Mouse (Mus musculus) limb, embryonic 13.5 days (tissue): ENCODE results near the gene Enc1. TPM values are rescaled to one million over a fixed set of nuclear protein-coding genes. Genes with fewer than 3 reads are reported as not detected.

Source experiments
- ATAC-seq: fragments of 200-750 bp; cut with Nextera tagmentation; 2 replicates; pipeline ENCODE4 v1.8.0; 2017; ENCODE audit warnings: low read depth, moderate number of reproducible peaks, moderate TSS enrichment; ENCODE audit not compliant: low FRiP score
- H3K27ac ChIP-seq: fragments of 300-500 bp; sonication (generic); 2 replicates; pipeline ENCODE4 v1.5.1; 2015; ENCODE audit warnings: inconsistent platforms, mild to moderate bottlenecking, moderate library complexity
- H3K27me3 ChIP-seq: fragments of 300-500 bp; sonication (generic); 2 replicates; pipeline ENCODE4 v1.6.1; 2015; ENCODE audit warnings: mild to moderate bottlenecking, inconsistent platforms
- H3K36me3 ChIP-seq: fragments of 300-500 bp; sonication (generic); 2 replicates; pipeline ENCODE4 v1.6.1; 2015; ENCODE audit warnings: inconsistent platforms, mild to moderate bottlenecking, moderate library complexity
- H3K4me1 ChIP-seq: fragments of 300-500 bp; sonication (generic); 2 replicates; pipeline ENCODE4 v1.6.1; 2015; ENCODE audit warnings: inconsistent platforms
- H3K4me2 ChIP-seq: fragments of 300-500 bp; sonication (generic); replicated peaks from 2 replicates; pipeline ENCODE4 v1.6.1; 2015; ENCODE audit warnings: inconsistent platforms, mild to moderate bottlenecking, moderate library complexity
- H3K4me3 ChIP-seq: fragments of 300-500 bp; sonication (generic); 2 replicates; pipeline ENCODE4 v1.5.1; 2015; ENCODE audit warnings: moderate library complexity, mild to moderate bottlenecking, inconsistent platforms
- H3K9ac ChIP-seq: fragments of 300-500 bp; sonication (generic); 2 replicates; pipeline ENCODE4 v1.6.1; 2015; ENCODE audit warnings: mild to moderate bottlenecking, inconsistent platforms
- H3K9me3 ChIP-seq: fragments of 300-500 bp; sonication (generic); 2 replicates; pipeline ENCODE4 v1.6.1; 2016; ENCODE audit warnings: inconsistent platforms
- WGBS: fragments of 180-500 bp; shearing (Covaris S2); methylation state at CpG from one replicate; pipeline ENCODE4 v1.1.7; 2015; 5-methylcytosine and 5-hydroxymethylcytosine counted together
- polyA plus RNA-seq: library from polyadenylated mRNA; unstranded; fragments of >200 nt; fragmentation: Nextera tagmentation; extraction: Ambion mirVana; gene quantifications from 2 replicates; pipeline ENCODE4 v1.2.1, GENCODE M21; 2015

Gene Enc1
- polyA plus RNA-seq, 1 experiment from 2014 or later: 8.2 TPM

DNA sequence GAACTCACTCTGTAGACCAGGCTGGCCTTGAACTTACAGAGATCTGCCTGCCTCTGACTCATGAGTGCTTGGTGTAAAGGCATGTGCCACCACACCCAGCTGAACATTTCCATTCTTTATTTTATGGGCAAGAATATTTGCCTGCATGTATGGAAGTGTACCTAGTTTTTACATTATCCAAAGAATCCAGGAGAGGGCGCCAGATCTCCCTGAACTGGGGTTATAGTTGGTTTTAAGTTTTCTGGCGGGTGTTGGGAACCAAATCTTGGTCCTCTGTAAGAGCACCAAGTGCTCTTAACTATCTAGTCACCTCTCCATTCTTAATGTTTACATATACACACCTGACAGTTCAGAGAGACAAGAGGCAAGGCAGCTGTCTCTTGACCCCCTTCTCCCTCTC lies 7.8 kb upstream of the Enc1 start:
- Histone ChIP-seq H3K36me3 (no peaks in the 10 kb centered on the region), H3K4me3 (no peak overlapping the region), H3K27me3 (no peaks in the 10 kb centered on the region), H3K4me2 (no peak overlapping the region), H3K27ac (no peak overlapping the region), H3K9ac (no peak overlapping the region), H3K4me1 (peaks cover 21% of the 10 kb centered on the region), H3K9me3 (no peaks in the 10 kb centered on the region)
- WGBS: 76% methylated on average over 2 of the region's 2 CpGs
- ATAC-seq: no peak

DNA sequence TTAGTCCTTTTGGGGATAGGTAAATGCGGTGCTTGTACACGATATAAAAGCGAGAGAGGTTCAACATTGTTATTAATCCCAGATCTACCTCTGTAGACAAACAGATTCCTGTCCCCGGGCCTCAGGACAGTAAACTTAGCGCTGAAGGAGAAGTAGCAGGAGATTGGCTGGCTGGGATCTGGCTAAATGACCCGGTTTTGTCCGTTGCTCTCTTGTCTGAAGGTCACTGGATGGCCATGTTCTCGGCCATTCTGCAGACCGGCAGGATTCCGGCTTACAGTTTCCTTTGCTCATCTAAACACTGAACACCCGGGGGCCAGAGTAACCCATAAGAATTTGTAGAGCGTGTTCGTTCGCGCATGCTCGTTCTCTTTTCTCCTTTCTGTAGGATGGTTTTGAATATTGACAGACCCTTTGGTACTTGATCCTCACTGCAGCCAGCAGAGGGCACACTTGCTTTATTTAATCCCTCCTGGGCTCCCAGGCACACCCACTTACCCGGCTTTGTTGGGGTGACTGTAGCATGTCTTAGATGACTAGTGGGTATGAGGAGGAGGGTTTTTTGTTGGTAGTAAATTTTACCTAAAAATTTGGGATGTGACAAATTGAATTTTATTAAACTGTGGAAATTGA lies 6.0 kb upstream of the Enc1 start:
- peak overlapping the region; percentile 65 for H3K4me2 ChIP-seq
- H3K9me3 ChIP-seq: no peaks in the 10 kb centered on the region
- H3K4me3 ChIP-seq: peak overlapping the region; percentile 37
- H3K4me1 ChIP-seq: peaks cover 40% of the 10 kb centered on the region
- ATAC-seq: no peak
- H3K27ac ChIP-seq: no peak overlapping the region
- 0 out of 2 replicates have a peak overlapping the region, but pooled peaks have one; percentile 45 for H3K9ac ChIP-seq
- no peaks in the 10 kb centered on the region for H3K27me3 ChIP-seq
- H3K36me3 ChIP-seq: no peaks in the 10 kb centered on the region
- 11% methylated on average over 17 of the region's 17 CpGs for WGBS

DNA sequence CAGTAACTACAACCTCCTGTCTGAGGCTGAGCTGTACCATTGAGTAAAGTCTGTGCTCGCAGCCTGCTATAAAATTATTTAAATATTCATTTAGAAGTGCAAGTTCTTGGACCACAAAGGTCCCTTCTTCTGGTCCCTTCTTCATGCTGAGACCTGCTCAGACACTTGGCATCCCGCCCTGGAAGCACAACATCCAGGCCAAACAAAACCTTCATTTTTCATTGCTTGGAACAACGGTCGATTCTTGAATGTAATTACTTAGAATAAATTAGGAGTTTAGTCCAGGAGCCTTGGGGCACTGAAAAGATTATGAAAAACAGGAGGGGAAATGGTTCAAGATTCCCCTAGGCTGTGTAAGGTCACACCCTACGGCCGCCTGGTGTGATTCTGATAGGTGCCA lies 5.0 kb upstream of the Enc1 start:
- Histone ChIP-seq H3K36me3 (no peaks in the 10 kb centered on the region), H3K27ac (no peak overlapping the region), H3K4me2 (no peak overlapping the region), H3K27me3 (no peaks in the 10 kb centered on the region), H3K4me3 (no peak overlapping the region), H3K9ac (no peak overlapping the region), H3K4me1 (peaks cover 44% of the 10 kb centered on the region), H3K9me3 (no peaks in the 10 kb centered on the region)
- ATAC-seq: no peak
- WGBS: 40% methylated on average over 6 of the region's 6 CpGs

DNA sequence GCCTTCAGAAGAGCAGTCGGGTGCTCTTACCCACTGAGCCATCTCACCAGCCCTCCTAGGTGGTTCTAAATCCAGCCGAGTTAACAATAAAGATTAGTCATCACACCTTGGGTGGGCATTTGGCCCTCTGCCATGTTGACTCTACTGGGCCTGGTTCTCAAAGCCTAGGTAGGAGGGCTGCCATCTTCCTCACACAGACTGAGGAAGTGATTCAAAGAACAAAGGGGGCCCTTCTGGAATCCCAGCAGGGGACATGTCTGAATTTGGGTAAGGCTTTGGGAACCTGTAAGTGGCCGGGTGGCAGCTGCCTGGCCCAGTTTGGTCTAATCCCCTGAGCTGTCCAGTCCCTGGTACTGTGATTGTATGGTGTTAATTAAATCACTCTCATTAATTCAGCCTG lies 3.2 kb upstream of the Enc1 start:
- Histone ChIP-seq H3K27ac (no peak overlapping the region), H3K4me1 (peaks cover 52% of the 10 kb centered on the region)

DNA sequence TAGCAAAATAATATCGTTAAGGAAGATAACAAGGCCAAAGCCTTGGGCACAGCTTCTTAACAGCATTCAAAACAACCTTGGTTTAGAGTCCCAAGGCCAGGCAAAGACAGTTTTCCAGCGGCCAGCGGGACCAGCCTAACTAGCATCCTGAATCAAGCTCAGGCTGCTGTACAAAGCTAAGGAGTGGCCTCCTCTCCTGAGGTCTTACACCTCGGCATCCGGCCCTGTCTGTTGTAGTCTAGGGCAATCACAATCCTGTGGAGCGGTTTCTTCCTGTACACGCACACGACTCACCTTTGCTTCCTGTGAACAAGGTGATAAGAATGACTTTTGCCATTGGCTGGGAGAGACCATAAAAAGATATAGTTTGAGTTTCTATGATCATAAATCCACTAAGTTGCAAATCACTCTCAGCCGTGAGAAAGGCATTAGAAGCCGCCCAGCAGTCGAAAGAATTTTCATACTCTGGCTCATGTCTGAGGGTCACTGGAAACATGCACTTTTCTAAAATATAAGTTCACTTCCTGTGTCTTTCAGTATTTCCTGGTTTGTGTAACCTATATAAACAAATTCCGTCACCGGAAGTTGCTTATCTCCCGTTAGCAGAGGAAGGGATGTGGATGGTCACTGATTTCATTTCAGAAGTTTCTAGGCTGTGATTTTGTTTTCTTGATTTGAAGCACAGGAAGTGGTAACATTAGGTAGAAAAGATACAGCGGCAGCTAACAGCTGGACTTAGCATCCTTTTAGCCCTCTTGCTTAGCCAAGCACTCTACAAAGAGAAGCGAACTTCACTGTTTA lies 2.5 kb upstream of the Enc1 start:
- H3K4me2 ChIP-seq: no peak overlapping the region
- H3K27me3 ChIP-seq: no peaks in the 10 kb centered on the region
- H3K36me3 ChIP-seq: no peaks in the 10 kb centered on the region
- H3K9me3 ChIP-seq: no peaks in the 10 kb centered on the region
- H3K4me3 ChIP-seq: no peak overlapping the region
- peak overlapping the region; percentile 52; the same call in 1 of the 2 replicates for H3K27ac ChIP-seq
- H3K4me1 ChIP-seq: peaks cover 59% of the 10 kb centered on the region
- no peak overlapping the region for H3K9ac ChIP-seq
- WGBS: 42% methylated on average over 16 of the region's 16 CpGs
- no peak for ATAC-seq

More for the DNA sequence above, 3.2 kb upstream of the Enc1 start:
- H3K4me2 ChIP-seq: no peak overlapping the region
- 50% methylated on average over 3 of the region's 3 CpGs for WGBS
- no peaks in the 10 kb centered on the region for H3K27me3 ChIP-seq
- H3K36me3 ChIP-seq: no peaks in the 10 kb centered on the region
- H3K9me3 ChIP-seq: no peaks in the 10 kb centered on the region
- no peak for ATAC-seq
- H3K9ac ChIP-seq: no peak overlapping the region
- no peak overlapping the region for H3K4me3 ChIP-seq

DNA sequence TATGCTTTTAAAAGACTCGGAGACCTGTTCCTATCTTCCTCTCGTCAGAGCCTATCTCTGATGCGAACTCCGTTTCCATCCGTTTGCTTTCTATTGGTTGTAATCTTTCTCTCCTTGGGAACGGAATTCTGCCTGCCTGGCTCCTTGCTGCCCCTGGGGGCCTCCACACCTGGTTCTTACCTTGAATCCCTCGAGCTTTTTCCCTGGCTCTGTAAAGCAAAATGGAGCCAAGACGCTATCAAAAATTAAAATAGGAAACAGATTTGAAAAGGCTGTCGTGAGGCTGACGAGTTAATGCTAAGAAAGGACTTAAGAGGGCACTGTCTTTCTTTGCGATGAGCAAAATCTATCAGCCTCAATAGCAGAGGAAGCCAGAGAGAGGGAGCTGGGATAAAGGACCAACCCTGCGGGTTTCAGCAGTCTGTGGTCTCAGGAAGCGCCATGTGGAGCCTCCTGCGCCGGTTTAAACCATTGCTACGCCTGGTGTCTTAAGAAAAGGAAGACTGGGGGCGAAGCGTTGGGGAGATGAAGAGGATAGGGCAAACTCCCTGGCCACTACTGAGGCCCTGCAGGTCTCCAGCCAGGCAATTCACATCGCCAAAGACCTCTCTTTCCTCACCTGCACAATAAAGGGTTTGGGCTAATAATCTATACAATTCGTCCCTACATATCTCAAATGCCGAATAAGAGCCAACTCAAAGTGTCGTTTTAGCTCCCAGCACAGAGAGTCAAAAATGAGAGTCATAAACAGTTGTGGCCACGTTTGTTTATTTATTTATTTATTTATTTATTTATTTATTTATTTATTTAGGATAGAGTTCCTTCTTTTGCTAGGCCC lies 1.3 kb upstream of the Enc1 start:
- H3K4me1 ChIP-seq: peaks cover 67% of the 10 kb centered on the region
- H3K27ac ChIP-seq: peak overlapping the region; percentile 52
- 6% methylated on average over 23 of the region's 23 CpGs for WGBS
- no peaks in the 10 kb centered on the region for H3K9me3 ChIP-seq
- ATAC-seq: no peak
- H3K36me3 ChIP-seq: no peaks in the 10 kb centered on the region
- peak overlapping the region; percentile 93 for H3K4me2 ChIP-seq
- no peaks in the 10 kb centered on the region for H3K27me3 ChIP-seq
- H3K4me3 ChIP-seq: peak overlapping the region; percentile 93; the same call in 1 of the 2 replicates
- no peak overlapping the region for H3K9ac ChIP-seq

DNA sequence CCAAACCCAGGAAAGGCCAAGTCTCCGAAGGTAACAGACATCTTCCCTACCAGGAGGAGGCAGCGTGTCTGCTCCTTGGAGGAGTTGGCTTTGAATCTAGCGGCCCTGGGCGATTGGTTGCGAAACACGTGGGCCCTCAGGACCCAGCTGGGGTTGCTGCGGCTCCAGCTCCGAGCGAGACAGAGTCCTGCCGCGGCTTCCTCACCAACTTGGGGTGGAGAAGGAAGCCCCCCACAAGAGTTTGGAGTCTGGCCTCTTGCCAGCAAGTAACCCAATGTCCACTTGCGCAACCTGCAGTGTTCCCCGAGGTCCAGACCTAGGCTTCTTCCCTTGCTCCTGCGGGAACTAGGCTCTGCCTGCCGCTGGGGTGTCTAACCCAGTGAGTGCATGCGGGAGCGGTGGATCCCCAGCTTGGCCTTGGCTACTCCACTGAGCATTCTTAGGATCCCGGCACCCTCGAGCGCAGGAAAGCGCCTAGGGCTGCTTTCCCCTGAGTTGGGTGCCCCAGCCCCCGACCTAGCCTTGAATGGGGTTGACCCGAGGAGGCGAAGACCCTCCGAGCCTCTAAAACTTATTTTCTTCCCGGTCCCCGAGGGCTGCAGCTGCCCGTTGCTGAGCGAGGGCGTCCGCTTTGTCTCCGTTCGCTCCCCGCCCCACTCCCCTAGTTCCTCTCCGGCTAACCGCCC lies 483 bp upstream of the Enc1 start:
- H3K27me3 ChIP-seq: 0 out of 2 replicates have a peak, but pooled peaks cover 3% of the 10 kb centered on the region
- H3K36me3 ChIP-seq: peaks cover 7% of the 10 kb centered on the region
- peaks cover 71% of the 10 kb centered on the region for H3K4me1 ChIP-seq
- peak overlapping the region; percentile 93 for H3K4me3 ChIP-seq
- no peaks in the 10 kb centered on the region for H3K9me3 ChIP-seq
- peak overlapping the region; percentile 86 for H3K9ac ChIP-seq
- ATAC-seq: peak; percentile 55
- H3K27ac ChIP-seq: peak overlapping the region; percentile 97
- WGBS: under 1% methylated on average over 36 of the region's 36 CpGs
- H3K4me2 ChIP-seq: peak overlapping the region; percentile 93

DNA sequence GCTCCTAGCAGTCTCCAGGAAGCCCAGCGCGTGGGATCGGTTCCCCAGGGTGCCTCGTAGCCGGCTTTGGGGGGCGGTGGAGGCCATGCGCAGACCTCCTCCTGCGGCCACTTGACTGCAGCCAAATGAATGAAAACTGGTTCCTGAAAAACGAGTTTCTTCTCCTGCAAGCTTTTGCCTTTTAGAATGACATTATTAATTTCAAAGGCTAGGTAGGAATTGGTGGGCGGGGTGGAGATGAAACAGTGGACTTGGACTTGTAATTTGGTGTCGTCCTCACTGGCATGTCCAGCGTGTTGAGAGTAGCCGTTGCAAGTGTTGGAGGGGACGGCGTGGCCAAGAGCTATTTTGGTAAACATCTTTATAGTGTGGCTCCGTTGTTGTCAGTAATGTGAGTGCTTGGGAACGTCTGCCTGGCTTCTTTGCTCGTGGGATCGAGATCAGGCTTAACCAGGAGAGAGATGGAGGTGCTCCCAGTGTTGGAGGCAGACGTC lies 929 bp downstream of the Enc1 start:
- Histone ChIP-seq H3K4me2 (peak overlapping the region; percentile 93), H3K27me3 (0 out of 2 replicates have a peak, but pooled peaks cover 3% of the 10 kb centered on the region), H3K9me3 (no peaks in the 10 kb centered on the region), H3K36me3 (peaks cover 21% of the 10 kb centered on the region), H3K27ac (peak overlapping the region; percentile 91), H3K9ac (peak overlapping the region; percentile 94), H3K4me3 (peak overlapping the region; percentile 93), H3K4me1 (peaks cover 76% of the 10 kb centered on the region)
- ATAC-seq: no peak
- WGBS: under 1% methylated on average over 20 of the region's 20 CpGs

DNA sequence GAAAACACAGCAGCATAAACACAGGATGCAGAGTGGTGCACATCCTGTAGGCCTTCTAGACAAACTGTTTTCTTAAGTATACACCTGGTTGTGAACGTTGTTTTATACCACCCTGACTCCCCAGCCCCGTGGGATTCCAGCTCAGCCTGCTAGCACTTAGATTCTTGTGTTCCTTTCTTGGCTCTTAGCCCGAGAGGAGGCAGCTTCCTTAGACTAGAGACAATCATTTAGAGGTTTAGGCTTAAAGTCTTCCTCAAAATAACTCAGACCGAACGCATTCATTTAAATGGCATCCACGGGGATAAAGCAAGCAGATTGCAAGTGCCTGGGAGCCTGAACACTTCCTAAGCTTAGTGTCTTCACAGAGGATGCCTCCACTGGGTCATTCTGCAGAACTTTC lies 1.8 kb downstream of the Enc1 start:
- Histone ChIP-seq H3K4me1 (peaks cover 81% of the 10 kb centered on the region), H3K27me3 (0 out of 2 replicates have a peak, but pooled peaks cover 3% of the 10 kb centered on the region), H3K36me3 (peaks cover 30% of the 10 kb centered on the region), H3K27ac (no peak overlapping the region), H3K4me2 (peak overlapping the region; percentile 93), H3K9me3 (no peaks in the 10 kb centered on the region), H3K9ac (peak overlapping the region; percentile 94), H3K4me3 (peak overlapping the region; percentile 93)
- 9% methylated on average over 6 of the region's 6 CpGs for WGBS
- ATAC-seq: no peak

DNA sequence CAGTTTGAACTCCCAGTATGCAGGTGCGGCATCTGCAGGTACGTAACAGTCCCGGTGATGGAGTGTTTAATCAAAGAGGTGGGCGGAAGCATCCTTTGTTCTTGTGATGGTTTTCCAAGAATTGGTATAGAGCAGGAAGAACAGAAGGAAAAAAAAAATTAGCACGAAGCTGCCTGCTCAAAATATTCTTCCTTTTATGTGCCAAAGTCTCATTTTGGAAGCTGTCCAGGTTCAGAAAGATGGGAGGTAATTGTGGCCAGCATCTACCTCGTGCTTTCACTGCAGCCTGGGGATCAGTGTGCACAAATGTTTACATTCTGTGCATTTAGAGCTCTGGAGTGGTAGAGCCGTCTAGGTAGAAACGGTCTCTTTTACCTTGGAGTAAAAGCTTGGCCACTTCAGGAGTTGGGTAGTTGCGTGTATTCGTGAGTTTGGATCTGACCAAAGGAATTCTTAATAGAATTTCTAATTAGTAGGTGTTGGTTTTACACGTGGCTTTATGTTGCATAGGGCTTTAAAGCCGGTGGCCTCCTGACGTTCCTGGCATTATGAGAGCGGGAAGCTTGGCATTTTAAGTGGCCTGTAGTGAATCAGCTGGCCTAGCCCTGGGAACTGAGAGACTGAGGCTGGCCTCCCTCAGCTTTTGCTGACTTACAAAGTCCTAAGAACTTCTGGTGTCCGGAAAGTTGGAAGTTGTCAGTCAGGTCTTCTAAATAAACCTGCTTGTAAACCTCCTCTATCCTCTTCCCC lies 3.2 kb downstream of the Enc1 start:
- Histone ChIP-seq H3K4me2 (peak overlapping the region; percentile 93), H3K36me3 (peaks cover 44% of the 10 kb centered on the region), H3K4me3 (peak overlapping the region; percentile 93), H3K9ac (peak overlapping the region; percentile 94; the same call in 1 of the 2 replicates), H3K27ac (no peak overlapping the region), H3K9me3 (no peaks in the 10 kb centered on the region), H3K4me1 (peaks cover 81% of the 10 kb centered on the region), H3K27me3 (0 out of 2 replicates have a peak, but pooled peaks cover 3% of the 10 kb centered on the region)
- WGBS: 32% methylated on average over 15 of the region's 15 CpGs
- no peak for ATAC-seq

DNA sequence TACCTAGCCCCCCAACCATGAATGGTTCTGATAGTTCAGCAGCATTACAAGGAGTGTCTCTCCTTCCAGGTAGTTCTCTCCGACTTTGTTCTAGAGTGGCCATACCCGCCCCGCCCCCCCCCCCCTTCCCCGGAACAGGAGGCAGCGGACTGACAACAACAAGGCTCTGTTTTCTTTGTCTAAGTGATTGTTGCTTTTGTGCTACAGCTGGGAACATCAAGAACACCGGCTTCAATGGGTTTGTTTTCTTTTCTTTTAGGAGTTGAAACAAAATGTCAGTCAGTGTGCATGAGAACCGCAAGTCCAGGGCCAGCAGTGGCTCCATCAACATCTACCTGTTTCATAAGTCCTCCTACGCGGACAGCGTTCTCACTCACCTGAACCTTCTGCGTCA lies 3.8 kb downstream of the Enc1 start:
- Histone ChIP-seq H3K36me3 (peaks cover 49% of the 10 kb centered on the region), H3K4me1 (peaks cover 81% of the 10 kb centered on the region), H3K9me3 (no peaks in the 10 kb centered on the region), H3K4me2 (peak overlapping the region; percentile 93), H3K4me3 (peak overlapping the region; percentile 93), H3K9ac (no peak overlapping the region), H3K27ac (no peak overlapping the region), H3K27me3 (0 out of 2 replicates have a peak, but pooled peaks cover 3% of the 10 kb centered on the region)
- WGBS: 86% methylated on average over 11 of the region's 11 CpGs
- ATAC-seq: no peak
